Mouse (Mus musculus): Measurements from ENCODE around the gene Zfp213. TPM values are rescaled to one million over a fixed set of nuclear protein-coding genes. Genes with fewer than 3 reads are reported as not detected.
A peak's percentile ranks its signal among the peaks of the same experiment; 100 is the strongest.

Gene Zfp213
- polyA plus RNA-seq (2016; fragmentation: Nextera tagmentation; extraction: Ambion mirVana): 21.3 and 22.6 TPM in 2 replicates

GRCm38 (mm10) chr17:23563595-23564367 is at the start of gene Zfp213:
Zfp213 (minus strand) TSS chr17:23564238.
- no peaks in the 10 kb centered on the region for H3K9me3 ChIP-seq
- H3K27me3 ChIP-seq (replicated peaks): no peaks in the 10 kb centered on the region
- H3K4me3 ChIP-seq: peak within 1 kb of the TSS; percentile 76
- peaks cover 28% of the 10 kb centered on the region for H3K36me3 ChIP-seq
- WGBS: under 1% methylated on average over 59 of the region's 59 CpGs
- H3K27ac ChIP-seq: peak within 1 kb of the TSS; percentile 76
- H3K4me1 ChIP-seq: peaks cover 5% of the 10 kb centered on the region
- peak; percentile 95 for ATAC-seq (ENCODE audit: low FRiP score, low read depth)
- H3K4me2 ChIP-seq (replicated peaks): peak within 1 kb of the TSS; percentile 63
- H3K9ac ChIP-seq: peak within 1 kb of the TSS; percentile 81

GRCm38 (mm10) chr17:23610361-23610800 is 46.3 kb upstream of the Zfp213 start:
- ATAC-seq (ENCODE audit: low FRiP score, low read depth): no peak
- Histone ChIP-seq H3K27me3 (replicated peaks) (no peaks in the 10 kb centered on the region), H3K27ac (no peak overlapping the region), H3K4me1 (no peaks in the 10 kb centered on the region), H3K36me3 (no peaks in the 10 kb centered on the region), H3K4me3 (no peak overlapping the region), H3K9me3 (no peaks in the 10 kb centered on the region), H3K4me2 (replicated peaks) (no peak overlapping the region), H3K9ac (no peak overlapping the region)
- 88% methylated on average over 28 of the region's 28 CpGs for WGBS

DNA sequence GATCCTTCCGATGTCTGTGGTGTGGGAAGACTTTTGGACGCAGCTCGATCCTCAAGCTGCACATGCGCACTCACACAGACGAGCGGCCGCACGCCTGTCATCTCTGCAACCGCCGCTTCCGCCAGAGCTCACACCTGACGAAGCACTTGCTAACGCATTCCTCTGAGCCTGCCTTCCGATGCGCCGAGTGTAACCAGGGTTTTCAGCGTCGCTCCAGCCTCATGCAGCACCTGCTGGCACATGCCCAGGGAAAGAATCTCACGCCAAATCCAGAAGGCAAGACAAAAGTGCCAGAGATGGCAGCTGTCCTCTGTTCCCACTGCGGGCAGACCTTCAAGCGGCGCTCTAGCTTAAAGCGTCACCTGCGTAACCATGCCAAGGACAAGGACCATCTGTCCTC is 45.6 kb upstream of the Zfp213 start:
- Histone ChIP-seq H3K27ac (no peak overlapping the region), H3K9ac (no peak overlapping the region), H3K9me3 (no peaks in the 10 kb centered on the region), H3K27me3 (replicated peaks) (no peaks in the 10 kb centered on the region), H3K4me1 (no peaks in the 10 kb centered on the region), H3K36me3 (no peaks in the 10 kb centered on the region), H3K4me3 (no peak overlapping the region), H3K4me2 (replicated peaks) (no peak overlapping the region)
- 95% methylated on average over 24 of the region's 24 CpGs for WGBS
- no peak for ATAC-seq (ENCODE audit: low FRiP score, low read depth)

DNA sequence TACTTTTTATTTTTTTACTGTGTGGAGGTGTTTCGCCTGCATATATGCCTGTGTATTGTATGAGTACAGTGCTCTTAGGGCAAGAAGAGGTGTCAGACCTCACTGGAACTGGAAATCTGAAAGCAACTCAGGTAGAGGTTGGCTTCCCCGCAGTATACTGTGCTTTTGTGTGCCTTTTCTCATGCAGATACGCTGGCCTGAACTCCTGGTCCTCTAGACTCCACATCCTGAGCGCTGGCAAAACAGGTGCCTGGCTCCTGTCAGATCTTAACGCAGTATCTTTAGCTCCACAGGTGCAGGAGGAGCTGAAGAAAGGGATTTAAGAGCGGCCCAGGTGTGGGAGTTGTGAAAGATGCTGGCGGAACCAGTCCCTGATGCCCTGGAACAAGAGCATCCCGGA is 41.2 kb upstream of the Zfp213 start:
- Histone ChIP-seq H3K4me1 (no peaks in the 10 kb centered on the region), H3K27ac (no peak overlapping the region), H3K9me3 (no peaks in the 10 kb centered on the region), H3K4me3 (no peak overlapping the region), H3K9ac (no peak overlapping the region), H3K36me3 (no peaks in the 10 kb centered on the region), H3K4me2 (replicated peaks) (no peak overlapping the region), H3K27me3 (replicated peaks) (no peaks in the 10 kb centered on the region)
- WGBS: 84% methylated on average over 8 of the region's 8 CpGs
- no peak for ATAC-seq (ENCODE audit: low FRiP score, low read depth)

GRCm38 (mm10) chr17:23604394-23604793 is 40.4 kb upstream of the Zfp213 start:
- ATAC-seq (ENCODE audit: low FRiP score, low read depth): no peak
- H3K27me3 ChIP-seq (replicated peaks): no peaks in the 10 kb centered on the region
- H3K9ac ChIP-seq: no peak overlapping the region
- H3K27ac ChIP-seq: no peak overlapping the region
- peaks cover 2% of the 10 kb centered on the region; the same call in 1 of the 2 replicates for H3K4me1 ChIP-seq
- H3K36me3 ChIP-seq: no peaks in the 10 kb centered on the region
- WGBS: 84% methylated on average over 7 of the region's 7 CpGs
- no peak overlapping the region for H3K4me2 ChIP-seq (replicated peaks)
- no peaks in the 10 kb centered on the region for H3K9me3 ChIP-seq
- H3K4me3 ChIP-seq: no peak overlapping the region

GRCm38 (mm10) chr17:23603542-23603941 is 39.5 kb upstream of the Zfp213 start:
- H3K9ac ChIP-seq: no peak overlapping the region
- ATAC-seq (ENCODE audit: low FRiP score, low read depth): no peak
- no peak overlapping the region for H3K4me2 ChIP-seq (replicated peaks)
- WGBS: 71% methylated on average over 2 of the region's 2 CpGs
- no peak overlapping the region for H3K4me3 ChIP-seq
- H3K27ac ChIP-seq: no peak overlapping the region
- H3K4me1 ChIP-seq: peaks cover 9% of the 10 kb centered on the region
- H3K36me3 ChIP-seq: no peaks in the 10 kb centered on the region
- no peaks in the 10 kb centered on the region for H3K27me3 ChIP-seq (replicated peaks)
- H3K9me3 ChIP-seq: no peaks in the 10 kb centered on the region

DNA sequence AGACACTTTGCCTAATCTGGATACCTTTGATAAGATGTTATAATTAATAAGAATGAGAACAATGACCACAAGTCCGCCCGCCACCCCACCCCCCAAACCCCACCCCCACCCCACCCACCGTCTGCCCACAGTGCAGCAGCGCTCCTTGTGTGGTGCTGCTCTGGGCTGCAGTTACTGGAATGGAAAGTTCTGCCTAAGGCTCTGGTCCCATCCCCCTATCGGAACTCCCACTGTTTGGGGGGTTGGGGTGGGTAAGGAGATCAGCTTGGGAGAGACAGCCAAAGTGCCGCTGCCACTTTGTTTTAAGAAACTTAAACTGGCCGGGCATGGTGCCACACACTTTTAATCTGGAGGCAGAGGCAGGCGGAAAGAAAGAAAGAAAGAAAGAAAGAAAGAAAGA is 39.0 kb upstream of the Zfp213 start:
- H3K9me3 ChIP-seq: no peaks in the 10 kb centered on the region
- H3K27me3 ChIP-seq (replicated peaks): no peaks in the 10 kb centered on the region
- no peak overlapping the region for H3K4me3 ChIP-seq
- H3K9ac ChIP-seq: no peak overlapping the region
- H3K4me2 ChIP-seq (replicated peaks): no peak overlapping the region
- no peaks in the 10 kb centered on the region for H3K36me3 ChIP-seq
- WGBS: 24% methylated on average over 8 of the region's 8 CpGs
- H3K27ac ChIP-seq: no peak overlapping the region
- no peak for ATAC-seq (ENCODE audit: low FRiP score, low read depth)
- peaks cover 13% of the 10 kb centered on the region for H3K4me1 ChIP-seq

- H3K9ac ChIP-seq: no peak overlapping the region
- no peaks in the 10 kb centered on the region for H3K36me3 ChIP-seq
- no peak for ATAC-seq (ENCODE audit: low FRiP score, low read depth)
- H3K4me3 ChIP-seq: no peak overlapping the region
- no peaks in the 10 kb centered on the region for H3K9me3 ChIP-seq
- H3K27ac ChIP-seq: no peak overlapping the region
- H3K4me1 ChIP-seq: peaks cover 13% of the 10 kb centered on the region
- no peak overlapping the region for H3K4me2 ChIP-seq (replicated peaks)
- no peaks in the 10 kb centered on the region for H3K27me3 ChIP-seq (replicated peaks)
- WGBS: 52% methylated on average over 10 of the region's 10 CpGs
Measured at GRCm38 (mm10) chr17:23601836-23602585, 38.0 kb upstream of the Zfp213 start.

- ATAC-seq (ENCODE audit: low FRiP score, low read depth): no peak
- 32% methylated on average over 15 of the region's 15 CpGs for WGBS
- Histone ChIP-seq H3K36me3 (no peaks in the 10 kb centered on the region), H3K27ac (no peak within 1 kb of the TSS), H3K4me3 (no peak within 1 kb of the TSS), H3K4me2 (replicated peaks) (peak within 1 kb of the TSS; percentile 65), H3K27me3 (replicated peaks) (no peaks in the 10 kb centered on the region), H3K4me1 (peaks cover 13% of the 10 kb centered on the region), H3K9ac (0 out of 2 replicates have a peak within 1 kb of the TSS, but pooled peaks have one; percentile 40), H3K9me3 (no peaks in the 10 kb centered on the region)
Measured at GRCm38 (mm10) chr17:23600641-23601622, 36.9 kb upstream of the Zfp213 start, which contains the start of gene Zscan10. Zscan10 (plus strand) TSS chr17:23600856.

DNA sequence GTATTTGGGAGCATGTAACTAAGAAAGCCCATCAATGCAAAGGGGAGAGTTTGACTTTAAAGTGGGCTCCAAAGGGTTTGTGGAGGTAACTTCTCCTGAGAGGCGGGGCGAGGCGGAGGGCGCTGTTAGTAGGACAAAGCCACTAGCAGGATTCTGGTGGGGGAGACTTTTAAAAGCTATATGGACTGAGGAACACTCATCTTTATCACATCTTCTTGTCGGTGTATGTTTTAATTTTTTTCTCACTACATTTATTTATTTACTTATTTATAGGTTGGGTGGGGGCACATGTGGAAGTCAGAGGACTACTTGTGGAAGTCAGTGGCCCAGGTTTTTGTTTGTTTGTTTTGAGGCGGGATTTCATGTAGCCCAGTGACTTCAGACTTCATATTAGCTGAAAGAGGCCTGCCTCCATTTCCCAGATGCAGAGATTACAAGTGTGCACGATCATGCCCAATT is 35.6 kb upstream of the Zfp213 start:
- Histone ChIP-seq H3K9ac (0 out of 2 replicates have a peak overlapping the region, but pooled peaks have one; percentile 40), H3K27ac (no peak overlapping the region), H3K36me3 (no peaks in the 10 kb centered on the region), H3K27me3 (replicated peaks) (no peaks in the 10 kb centered on the region), H3K4me3 (peak overlapping the region; percentile 36), H3K4me2 (replicated peaks) (peak overlapping the region; percentile 65), H3K9me3 (no peaks in the 10 kb centered on the region), H3K4me1 (peaks cover 13% of the 10 kb centered on the region)
- no peak for ATAC-seq (ENCODE audit: low FRiP score, low read depth)
- 48% methylated on average over 7 of the region's 7 CpGs for WGBS

All from neural tube, embryonic 12.5 days (tissue).